Mouse (Mus musculus) central nervous system, embryonic 11.5 days (tissue): ENCODE measurements around the gene Vmn1r180. TPM values are rescaled to one million over a fixed set of nuclear protein-coding genes. Genes with fewer than 3 reads are reported as not detected.

Experiments
- polyA plus RNA-seq: library from polyadenylated mRNA; depleted of rRNA; stranded (reverse); fragments of >200 nt; gene quantifications from 2 replicates; pipeline ENCODE4 v1.2.3, GENCODE M21; 2012; rRNA removed

The Vmn1r180 gene
- not detected in 2 replicates for polyA plus RNA-seq

GRCm38 (mm10) chr7:23950332-23950731 is at the start of gene Vmn1r180:
Gene Vmn1r180 (plus strand): TSS chr7:23950632.

GRCm38 (mm10) chr7:23926678-23927077 is 23.8 kb upstream of the Vmn1r180 start, which contains the start of gene Vmn1r179:
Gene Vmn1r179 (plus strand): TSS chr7:23926978.

GRCm38 (mm10) chr7:23974315-23974714 is 23.9 kb downstream of the Vmn1r180 start, which contains the start of gene Vmn1r181:
Gene Vmn1r181 (plus strand): TSS chr7:23974615.

DNA sequence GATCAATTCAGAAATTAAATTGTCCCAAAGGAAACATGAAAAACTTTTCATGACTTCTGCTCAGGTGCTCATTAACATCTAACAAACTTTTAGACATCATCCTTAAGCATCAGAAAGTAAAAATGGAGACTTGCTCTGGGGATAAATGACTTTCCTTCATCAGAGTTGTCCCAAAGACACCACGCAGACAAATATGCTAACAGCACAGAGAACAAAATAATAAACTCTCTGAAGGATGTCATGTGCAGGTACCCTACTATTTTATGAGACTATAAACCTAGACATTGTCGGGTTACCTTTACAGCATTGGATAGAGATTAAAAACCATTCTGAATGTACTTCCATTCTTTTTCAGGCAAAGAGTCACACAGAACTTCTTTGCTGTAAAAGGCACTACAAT is 51.0 kb downstream of the Vmn1r180 start, which contains the start of gene V1rd19:
TSS of gene V1rd19 (plus strand) at position 301 of the 400 bp plus-strand sequence.

Other genes starting within 250 kb of the Vmn1r180 start
- gene Vmn1r173, start 249.9 kb upstream of the Vmn1r180 start, polyA plus RNA-seq = not detected in 2 replicates
- not detected in 2 replicates for gene Vmn1r174, start 198.4 kb upstream of the Vmn1r180 start, polyA plus RNA-seq
- gene Vmn1r175, start 140.0 kb upstream of the Vmn1r180 start, polyA plus RNA-seq = not detected in 2 replicates
- not detected in 2 replicates for gene Vmn1r176, start 113.3 kb upstream of the Vmn1r180 start, polyA plus RNA-seq
- gene Vmn1r177, start 84.2 kb upstream of the Vmn1r180 start, polyA plus RNA-seq = not detected in 2 replicates
- not detected in 2 replicates for gene Vmn1r178, start 58.6 kb upstream of the Vmn1r180 start, polyA plus RNA-seq
- not detected in 2 replicates for gene Vmn1r179, start 23.7 kb upstream of the Vmn1r180 start, polyA plus RNA-seq
- gene Vmn1r181, start 24.0 kb downstream of the Vmn1r180 start, polyA plus RNA-seq = not detected in 2 replicates
- gene V1rd19, start 51.1 kb downstream of the Vmn1r180 start, polyA plus RNA-seq = not detected in 2 replicates
- not detected in 2 replicates for gene Vmn1r183, start 102.6 kb downstream of the Vmn1r180 start, polyA plus RNA-seq
- 32.3 and 35.1 TPM in 2 replicates for gene Zfp180, start 131.3 kb downstream of the Vmn1r180 start, polyA plus RNA-seq
- gene Zfp112, start 161.7 kb downstream of the Vmn1r180 start, polyA plus RNA-seq = 2.6 and 3.6 TPM in 2 replicates
- gene Zfp235, start 183.5 kb downstream of the Vmn1r180 start, polyA plus RNA-seq = 9.4 and 12.1 TPM in 2 replicates
- gene Zfp114, start 224.4 kb downstream of the Vmn1r180 start, polyA plus RNA-seq = 2.0 and 3.0 TPM in 2 replicates